Mouse (Mus musculus): Measurements from ENCODE around the gene Slc7a7.

Slc7a7 gene

GRCm38 (mm10) chr14:54409980-54410810 lies 7.4 kb downstream of the Slc7a7 start:
- DNase-seq (ENCODE audit: low spot score): no peak

GRCm38 (mm10) chr14:54409057-54409645 lies 8.4 kb downstream of the Slc7a7 start:
- no peak for DNase-seq (ENCODE audit: low spot score)

GRCm38 (mm10) chr14:54408336-54409056 lies 9.1 kb downstream of the Slc7a7 start:
- DNase-seq (ENCODE audit: low spot score): no peak

GRCm38 (mm10) chr14:54401723-54402122 lies 15.9 kb downstream of the Slc7a7 start:
- DNase-seq (ENCODE audit: low spot score): no peak

- no peak for DNase-seq (ENCODE audit: low spot score)
These were observed 18.6 kb downstream of the Slc7a7 start for GRCm38 (mm10) chr14:54398921-54399382.

GRCm38 (mm10) chr14:54398528-54398916 lies 19.1 kb downstream of the Slc7a7 start:
- no peak for DNase-seq (ENCODE audit: low spot score)

GRCm38 (mm10) chr14:54397872-54398527 lies 19.6 kb downstream of the Slc7a7 start:
- DNase-seq (ENCODE audit: low spot score): no peak

GRCm38 (mm10) chr14:54396685-54397084 lies 20.9 kb downstream of the Slc7a7 start:
- no peak for DNase-seq (ENCODE audit: low spot score)

GRCm38 (mm10) chr14:54394309-54394708 lies 23.3 kb downstream of the Slc7a7 start:
- no peak for DNase-seq (ENCODE audit: low spot score)

GRCm38 (mm10) chr14:54393794-54394193 lies 23.8 kb downstream of the Slc7a7 start:
- no peak for DNase-seq (ENCODE audit: low spot score)

- no peak for DNase-seq (ENCODE audit: low spot score)
These were observed 26.7 kb downstream of the Slc7a7 start for GRCm38 (mm10) chr14:54390843-54391242.

GRCm38 (mm10) chr14:54387546-54387945 lies 30.0 kb downstream of the Slc7a7 start:
- no peak for DNase-seq (ENCODE audit: low spot score)

- no peak for DNase-seq (ENCODE audit: low spot score)
These were observed 31.5 kb downstream of the Slc7a7 start for GRCm38 (mm10) chr14:54385968-54386618.

GRCm38 (mm10) chr14:54384396-54384795 lies 33.2 kb downstream of the Slc7a7 start:
- DNase-seq (ENCODE audit: low spot score): no peak

GRCm38 (mm10) chr14:54383355-54383771 lies 34.2 kb downstream of the Slc7a7 start:
- DNase-seq (ENCODE audit: low spot score): no peak

- no peak for DNase-seq (ENCODE audit: low spot score)
These were observed 34.9 kb downstream of the Slc7a7 start for GRCm38 (mm10) chr14:54382641-54383040.

- DNase-seq (ENCODE audit: low spot score): no peak
These were observed 35.8 kb downstream of the Slc7a7 start for GRCm38 (mm10) chr14:54381816-54382215.

- DNase-seq (ENCODE audit: low spot score): no peak
These were observed 37.0 kb downstream of the Slc7a7 start for GRCm38 (mm10) chr14:54380616-54381015.

- no peak for DNase-seq (ENCODE audit: low spot score)
These were observed 38.0 kb downstream of the Slc7a7 start for GRCm38 (mm10) chr14:54379571-54379970.

- no peak for DNase-seq (ENCODE audit: low spot score)
These were observed 40.4 kb downstream of the Slc7a7 start for GRCm38 (mm10) chr14:54377166-54377565.

- DNase-seq (ENCODE audit: low spot score): peak; percentile 42
These were observed 41.7 kb downstream of the Slc7a7 start for GRCm38 (mm10) chr14:54375916-54376315.

GRCm38 (mm10) chr14:54372923-54373322 lies 44.7 kb downstream of the Slc7a7 start:
- DNase-seq (ENCODE audit: low spot score): no peak
